8 mouse cellular contexts compared by ENCODE assay signal in genomic region chr11:68750938-68751337, GRCm38 (mm10). TPM values are rescaled to one million over a fixed set of nuclear protein-coding genes. Genes with fewer than 3 reads are reported as not detected.
DNase-seq lines count a peak whose midpoint lies in the region; ATAC-seq and TF ChIP-seq lines count a peak whose summit lies in the region.

No protein-coding gene starts in this region.

- ATAC-seq in heart, postnatal 0 days (ENCODE audit: insufficient read depth, low read depth): no peak
- no peak for ATAC-seq in heart, embryonic 12.5 days (ENCODE audit: insufficient number of reproducible peaks, low FRiP score)
- peak; percentile 77; the same call in 1 of the 2 replicates for ATAC-seq in erythroid progenitor cell, adult 5-6 weeks (replicated peaks; ENCODE audit: low FRiP score, poor library complexity, severe bottlenecking)

- no peaks in the 10 kb centered on the region for H3K4me1 ChIP-seq in heart, postnatal 0 days (ENCODE audit: control insufficient read depth, insufficient read depth)
- H3K4me1 ChIP-seq in heart, embryonic 12.5 days (replicated peaks): peaks cover 13% of the 10 kb centered on the region
- no peaks in the 10 kb centered on the region for H3K4me1 ChIP-seq in ES-Bruce4 (ENCODE audit: control insufficient read depth, insufficient read depth, low read length)
- peaks cover 14% of the 10 kb centered on the region; the same call in 1 of the 2 replicates for H3K4me1 ChIP-seq in midbrain, embryonic 10.5 days

- WGBS in heart, postnatal 0 days: 73% methylated on average over 8 of the region's 8 CpGs
- 79% methylated on average over 8 of the region's 8 CpGs for WGBS in heart, embryonic 12.5 days
- WGBS in midbrain, embryonic 10.5 days: 84% methylated on average over 8 of the region's 8 CpGs

- no peak for TF ChIP-seq EP300 in heart, postnatal 0 days (IDR thresholded peaks at IDR 0.05; ENCODE audit: low read depth)
- no peak for TF ChIP-seq EP300 in ES-Bruce4 (IDR thresholded peaks at IDR 0.05; ENCODE audit: insufficient read depth, low read depth, low read length)

- peak; percentile 39 for TF ChIP-seq CTCF in heart, postnatal 0 days (IDR thresholded peaks at IDR 0.05; ENCODE audit: low read depth)
- TF ChIP-seq CTCF in ES-Bruce4 (IDR thresholded peaks at IDR 0.05; ENCODE audit: low read depth, low read length): peak; percentile 78

- H3K27ac ChIP-seq in heart, postnatal 0 days (ENCODE audit: low read depth): no peak overlapping the region
- H3K27ac ChIP-seq in heart, embryonic 12.5 days (ENCODE audit: poor library complexity, severe bottlenecking): no peak overlapping the region
- H3K27ac ChIP-seq in ES-Bruce4 (ENCODE audit: insufficient read depth, low read length): no peak overlapping the region
- no peak overlapping the region for H3K27ac ChIP-seq in midbrain, embryonic 10.5 days (replicated peaks)

- no peak for TF ChIP-seq POLR2A in ES-Bruce4 (IDR thresholded peaks at IDR 0.05; ENCODE audit: insufficient read depth, low read length)

- no peak overlapping the region for H3K4me3 ChIP-seq in heart, postnatal 0 days (ENCODE audit: low read depth, low read length)
- no peak overlapping the region for H3K4me3 ChIP-seq in heart, embryonic 12.5 days
- H3K4me3 ChIP-seq in ES-Bruce4 (ENCODE audit: low read depth, low read length): no peak overlapping the region
- no peak overlapping the region for H3K4me3 ChIP-seq in midbrain, embryonic 10.5 days

- no peak overlapping the region for H3K9ac ChIP-seq in heart, postnatal 0 days (replicated peaks; ENCODE audit: low read depth, low read length)
- no peak overlapping the region for H3K9ac ChIP-seq in heart, embryonic 12.5 days
- no peak overlapping the region for H3K9ac ChIP-seq in ES-Bruce4 (ENCODE audit: low read depth, poor library complexity, severe bottlenecking)

- H3K9me3 ChIP-seq in heart, postnatal 0 days (replicated peaks; ENCODE audit: control insufficient read depth, low read length): no peaks in the 10 kb centered on the region
- no peaks in the 10 kb centered on the region for H3K9me3 ChIP-seq in heart, embryonic 12.5 days (replicated peaks)
- no peaks in the 10 kb centered on the region for H3K9me3 ChIP-seq in ES-Bruce4 (replicated peaks; ENCODE audit: control insufficient read depth, insufficient read depth, low read length, poor library complexity, severe bottlenecking)
- H3K9me3 ChIP-seq in midbrain, embryonic 10.5 days (replicated peaks): no peaks in the 10 kb centered on the region

- H3K4me2 ChIP-seq in heart, postnatal 0 days (ENCODE audit: low read depth, low read length): no peak overlapping the region
- H3K4me2 ChIP-seq in heart, embryonic 12.5 days: no peak overlapping the region

- intact Hi-C loops in left cerebral cortex, postnatal 14 days (cut with DNase I): loop anchor here (5.0 kb wide), 1 partner anchor 59 kb away; the partner anchor contains the start of gene Myh10

- no peak for DNase-seq in heart, postnatal 0 days (ENCODE audit: low spot score)
- DNase-seq in left cerebral cortex, postnatal 14 days (ENCODE audit: low spot score in 2 of 2): peak; percentile 55 to 74
- DNase-seq in thymus, postnatal 25 days: peak; percentile 54
- DNase-seq in heart, adult 8-10 months (ENCODE audit: low spot score): no peak
- no peak for DNase-seq in midbrain, embryonic 10.5 days (ENCODE audit: low spot score)

- H3K27me3 ChIP-seq in heart, postnatal 0 days (ENCODE audit: control insufficient read depth, insufficient read depth, low read length): no peaks in the 10 kb centered on the region
- H3K27me3 ChIP-seq in heart, embryonic 12.5 days (replicated peaks): no peaks in the 10 kb centered on the region
- H3K27me3 ChIP-seq in ES-Bruce4 (ENCODE audit: control insufficient read depth, insufficient read depth, low read length, poor library complexity, severe bottlenecking): no peaks in the 10 kb centered on the region
- no peaks in the 10 kb centered on the region for H3K27me3 ChIP-seq in midbrain, embryonic 10.5 days (ENCODE audit: low read depth, poor library complexity, severe bottlenecking)

- H3K36me3 ChIP-seq in heart, postnatal 0 days (replicated peaks; ENCODE audit: control insufficient read depth, insufficient read depth, low read length): peaks cover 47% of the 10 kb centered on the region
- H3K36me3 ChIP-seq in heart, embryonic 12.5 days: peaks cover 63% of the 10 kb centered on the region
- peaks cover 7% of the 10 kb centered on the region; the same call in 1 of the 2 replicates for H3K36me3 ChIP-seq in ES-Bruce4 (ENCODE audit: control insufficient read depth, insufficient read depth, low read length, poor library complexity, severe bottlenecking)
- peaks cover 85% of the 10 kb centered on the region for H3K36me3 ChIP-seq in midbrain, embryonic 10.5 days

RNA-seq across cellular contexts. Expression of gene Myh10, which starts 59.6 kb away (rescaled TPM):
- 82.8 and 150 TPM in 2 replicates for total RNA-seq in heart, postnatal 0 days (2014; rRNA removed; ENCODE audit: low replicate concordance)
- 34.9 and 39.5 TPM in 2 replicates for polyA plus RNA-seq in heart, postnatal 0 days (2015; fragmentation: Nextera tagmentation; extraction: Ambion mirVana)
- polyA plus RNA-seq in heart, embryonic 12.5 days (2016; fragmentation: Nextera tagmentation; extraction: Ambion mirVana): 219 and 235 TPM in 2 replicates
- 157 and 172 TPM in 2 replicates for polyA plus RNA-seq in ES-Bruce4 (2011; ENCODE audit: insufficient read depth, insufficient read length, low read depth, missing spikeins)
- total RNA-seq in erythroid progenitor cell, adult 5-6 weeks (2015; ENCODE audit: low replicate concordance): 89.7 and 97.3 TPM in 2 replicates
- total RNA-seq in erythroid progenitor cell, adult 5-6 weeks (2017; ENCODE audit: low replicate concordance): 76.2 and 81.0 TPM in 2 replicates
- total RNA-seq in left cerebral cortex, postnatal 14 days (2021): 100 to 1,000 TPM; 199 TPM
- total RNA-seq in heart, adult 8-10 months (2022): 10 to 100 TPM; 21.6 to 24.0 (median 22.9) TPM
- 134 and 157 TPM in 2 replicates for polyA plus RNA-seq in midbrain, embryonic 10.5 days (2016; fragmentation: Nextera tagmentation; extraction: Ambion mirVana)

Comparison
In these comparisons a context has a peak if more than half of its experiments do, and no peak if none do; other contexts are left out.
1. DNase-seq: peak in left cerebral cortex, postnatal 14 days (2 of 2) and thymus, postnatal 25 days (single experiment); none in heart, postnatal 0 days (single experiment), heart, adult 8-10 months (single experiment) and midbrain, embryonic 10.5 days (single experiment).